Mouse (Mus musculus): Measurements from ENCODE around the gene Tmem212. TPM values are rescaled to one million over a fixed set of nuclear protein-coding genes. Genes with fewer than 3 reads are reported as not detected.

Gene Tmem212
- polyA plus RNA-seq, 2 experiments: not detected

- no peak overlapping the region for H3K4me3 ChIP-seq (replicated peaks; ENCODE audit: low read length)
- H3K27me3 ChIP-seq (ENCODE audit: control insufficient read depth, insufficient read depth, low read length): no peaks in the 10 kb centered on the region
- 58% methylated on average over 3 of the region's 3 CpGs for WGBS
- no peak for ATAC-seq (ENCODE audit: low FRiP score, low read depth)
- no peak overlapping the region for H3K4me2 ChIP-seq (replicated peaks; ENCODE audit: low read depth, low read length, severe bottlenecking)
- no peaks in the 10 kb centered on the region for H3K4me1 ChIP-seq (ENCODE audit: control insufficient read depth, insufficient read depth, low read length)
- no peak overlapping the region for H3K27ac ChIP-seq (replicated peaks; ENCODE audit: low read depth, low read length)
- DNase-seq (ENCODE audit: low spot score): no peak
- no peaks in the 10 kb centered on the region for H3K36me3 ChIP-seq (ENCODE audit: control insufficient read depth, insufficient read depth, low read length)
- no peak overlapping the region for H3K9ac ChIP-seq (ENCODE audit: low read depth, low read length, severe bottlenecking)
- no peak for TF ChIP-seq POLR2A (IDR thresholded peaks at IDR 0.05; ENCODE audit: borderline replicate concordance, extremely low read depth, insufficient read depth, insufficient read length)
- no peaks in the 10 kb centered on the region for H3K9me3 ChIP-seq (ENCODE audit: control insufficient read depth, low read length)
Observed at GRCm38 (mm10) chr3:27827236-27827635, 68.9 kb downstream of the Tmem212 start.

- no peaks in the 10 kb centered on the region for H3K4me1 ChIP-seq (ENCODE audit: control insufficient read depth, insufficient read depth, low read length)
- no peak for TF ChIP-seq POLR2A (IDR thresholded peaks at IDR 0.05; ENCODE audit: borderline replicate concordance, extremely low read depth, insufficient read depth, insufficient read length)
- WGBS: 73% methylated on average over 4 of the region's 4 CpGs
Observed at GRCm38 (mm10) chr3:27825985-27826384, 70.2 kb downstream of the Tmem212 start.

More at GRCm38 (mm10) chr3:27825985-27826384, 70.2 kb downstream of the Tmem212 start:
- Histone ChIP-seq H3K4me3 (replicated peaks; ENCODE audit: low read length) (no peak overlapping the region), H3K9ac (ENCODE audit: low read depth, low read length, severe bottlenecking) (no peak overlapping the region), H3K36me3 (ENCODE audit: control insufficient read depth, insufficient read depth, low read length) (no peaks in the 10 kb centered on the region), H3K9me3 (ENCODE audit: control insufficient read depth, low read length) (no peaks in the 10 kb centered on the region), H3K4me2 (replicated peaks; ENCODE audit: low read depth, low read length, severe bottlenecking) (no peak overlapping the region), H3K27me3 (ENCODE audit: control insufficient read depth, insufficient read depth, low read length) (no peaks in the 10 kb centered on the region), H3K27ac (replicated peaks; ENCODE audit: low read depth, low read length) (no peak overlapping the region)
- ATAC-seq (ENCODE audit: low FRiP score, low read depth) (no peak), DNase-seq (ENCODE audit: low spot score) (no peak)

Other genes with a start within 250 kb of the Tmem212 start
- 39.6 and 44.8 TPM in 2 replicates for gene Fndc3b, start 185.1 kb downstream of the Tmem212 start, polyA plus RNA-seq (2012; rRNA removed)
- gene Fndc3b, start 185.1 kb downstream of the Tmem212 start, polyA plus RNA-seq (2014; fragmentation: Nextera tagmentation; extraction: Ambion mirVana): 41.3 and 41.6 TPM in 2 replicates
- 4.9 and 6.4 TPM in 2 replicates for gene Pld1, start 42.3 kb upstream of the Tmem212 start, polyA plus RNA-seq (2012; rRNA removed)
- 6.8 TPM in 2 replicates for gene Pld1, start 42.3 kb upstream of the Tmem212 start, polyA plus RNA-seq (2014; fragmentation: Nextera tagmentation; extraction: Ambion mirVana)

Measured in limb, embryonic 14.5 days (tissue).